Mouse (Mus musculus): ENCODE results near the gene Zbtb2. TPM values are rescaled to one million over a fixed set of nuclear protein-coding genes. Genes with fewer than 3 reads are reported as not detected.

Zbtb2 gene
- polyA plus RNA-seq, 1 experiment from 2014 or later: 11.7 TPM

DNA sequence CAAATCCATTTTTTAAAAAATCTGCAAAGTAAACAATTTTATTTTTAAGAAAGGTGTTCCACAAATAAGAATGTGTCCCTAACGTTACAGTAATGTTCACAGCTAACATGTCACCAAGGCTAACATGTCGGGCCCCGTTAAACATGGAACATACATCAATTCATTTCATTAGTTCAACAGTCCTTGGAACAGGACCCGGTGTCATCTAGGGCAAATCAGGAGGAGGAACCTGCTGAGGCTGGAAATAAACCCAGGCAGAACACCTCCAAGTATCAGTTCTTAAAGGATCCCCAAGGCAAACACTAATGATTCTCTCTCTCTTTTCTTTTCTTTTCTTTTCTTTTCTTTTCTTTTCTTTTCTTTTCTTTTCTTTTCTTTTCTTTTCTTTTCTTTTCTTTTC lies 13.2 kb downstream of the Zbtb2 start:
- H3K4me3 ChIP-seq (replicated peaks; ENCODE audit: low read length): no peak overlapping the region
- no peak for ATAC-seq (ENCODE audit: insufficient read depth, low FRiP score)
- H3K27me3 ChIP-seq (ENCODE audit: control insufficient read depth, insufficient read depth, low read length): no peaks in the 10 kb centered on the region
- no peak overlapping the region for H3K9ac ChIP-seq (ENCODE audit: low read length)
- no peak overlapping the region for H3K27ac ChIP-seq (ENCODE audit: low read length)
- no peaks in the 10 kb centered on the region for H3K9me3 ChIP-seq (replicated peaks; ENCODE audit: control insufficient read depth, low read length)
- WGBS: 78% methylated on average over 4 of the region's 4 CpGs
- H3K4me2 ChIP-seq (ENCODE audit: low read depth, low read length): no peak overlapping the region
- H3K4me1 ChIP-seq (ENCODE audit: control insufficient read depth, insufficient read depth, low read length): peaks cover 15% of the 10 kb centered on the region; the same call in 1 of the 2 replicates
- H3K36me3 ChIP-seq (ENCODE audit: control insufficient read depth, insufficient read depth, low read length): no peaks in the 10 kb centered on the region

- Histone ChIP-seq H3K9ac (ENCODE audit: low read length) (no peak overlapping the region), H3K9me3 (replicated peaks; ENCODE audit: control insufficient read depth, low read length) (no peaks in the 10 kb centered on the region)
Measured at GRCm38 (mm10) chr10:4374239-4374638, 13.7 kb downstream of the Zbtb2 start.

DNA sequence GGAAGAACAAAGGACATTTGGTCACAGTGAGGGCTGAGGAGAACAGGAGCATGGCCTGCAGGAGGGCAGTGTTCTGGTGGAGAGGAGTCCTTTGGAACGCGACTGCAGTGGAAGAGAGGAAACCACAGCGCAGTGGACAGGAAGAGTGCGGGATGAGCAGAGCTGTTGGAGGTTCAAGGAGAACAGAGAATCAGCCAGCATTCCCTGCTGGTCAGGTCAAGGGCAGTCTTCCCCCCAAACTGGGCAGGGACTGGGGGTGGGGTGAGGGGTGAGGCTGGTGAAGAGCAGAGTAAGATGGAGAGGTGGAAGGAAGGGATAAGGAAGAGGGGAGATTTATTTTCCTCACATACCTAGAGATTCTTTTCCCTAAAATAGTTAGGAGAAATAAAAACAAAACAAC lies 14.3 kb downstream of the Zbtb2 start:
- no peak overlapping the region for H3K4me3 ChIP-seq (replicated peaks; ENCODE audit: low read length)
- H3K9ac ChIP-seq (ENCODE audit: low read length): no peak overlapping the region
- 85% methylated on average over 4 of the region's 4 CpGs for WGBS
- ATAC-seq (ENCODE audit: insufficient read depth, low FRiP score): no peak
- H3K9me3 ChIP-seq (replicated peaks; ENCODE audit: control insufficient read depth, low read length): no peaks in the 10 kb centered on the region
- 0 out of 2 replicates have a peak, but pooled peaks cover 7% of the 10 kb centered on the region for H3K36me3 ChIP-seq (ENCODE audit: control insufficient read depth, insufficient read depth, low read length)
- H3K27me3 ChIP-seq (ENCODE audit: control insufficient read depth, insufficient read depth, low read length): no peaks in the 10 kb centered on the region
- H3K4me2 ChIP-seq (ENCODE audit: low read depth, low read length): no peak overlapping the region
- no peak overlapping the region for H3K27ac ChIP-seq (ENCODE audit: low read length)
- H3K4me1 ChIP-seq (ENCODE audit: control insufficient read depth, insufficient read depth, low read length): peaks cover 15% of the 10 kb centered on the region; the same call in 1 of the 2 replicates

More at GRCm38 (mm10) chr10:4374239-4374638, 13.7 kb downstream of the Zbtb2 start:
- ATAC-seq (ENCODE audit: insufficient read depth, low FRiP score): no peak
- Histone ChIP-seq H3K4me2 (ENCODE audit: low read depth, low read length) (no peak overlapping the region), H3K36me3 (ENCODE audit: control insufficient read depth, insufficient read depth, low read length) (0 out of 2 replicates have a peak, but pooled peaks cover under 1% of the 10 kb centered on the region), H3K27ac (ENCODE audit: low read length) (no peak overlapping the region), H3K27me3 (ENCODE audit: control insufficient read depth, insufficient read depth, low read length) (no peaks in the 10 kb centered on the region), H3K4me1 (ENCODE audit: control insufficient read depth, insufficient read depth, low read length) (peaks cover 15% of the 10 kb centered on the region; the same call in 1 of the 2 replicates), H3K4me3 (replicated peaks; ENCODE audit: low read length) (no peak overlapping the region)
- WGBS: 88% methylated on average over 7 of the region's 7 CpGs

DNA sequence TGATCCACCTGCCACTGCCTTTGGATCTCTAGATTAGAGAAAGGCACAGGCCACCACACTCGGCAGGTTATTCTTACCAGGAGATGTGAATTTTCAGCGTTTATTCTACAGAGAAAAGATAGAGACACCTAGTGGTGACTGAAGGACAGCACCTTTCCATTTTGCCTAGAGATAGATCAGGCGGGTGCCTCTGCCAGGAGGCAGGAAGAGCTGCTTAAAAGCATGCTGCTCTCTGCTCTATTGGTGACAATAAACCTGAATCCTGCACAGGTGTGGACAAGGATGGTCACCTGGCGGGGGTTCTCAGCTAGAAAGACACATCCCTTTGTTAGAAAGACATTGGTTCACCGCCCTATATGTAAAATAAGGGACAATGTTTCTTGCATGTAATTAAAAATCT lies 15.9 kb downstream of the Zbtb2 start:
- Histone ChIP-seq H3K4me1 (ENCODE audit: control insufficient read depth, insufficient read depth, low read length) (peaks cover 13% of the 10 kb centered on the region; the same call in 1 of the 2 replicates), H3K27me3 (ENCODE audit: control insufficient read depth, insufficient read depth, low read length) (no peaks in the 10 kb centered on the region), H3K9ac (ENCODE audit: low read length) (no peak overlapping the region), H3K27ac (ENCODE audit: low read length) (no peak overlapping the region), H3K9me3 (replicated peaks; ENCODE audit: control insufficient read depth, low read length) (no peaks in the 10 kb centered on the region), H3K4me3 (replicated peaks; ENCODE audit: low read length) (no peak overlapping the region), H3K36me3 (ENCODE audit: control insufficient read depth, insufficient read depth, low read length) (0 out of 2 replicates have a peak, but pooled peaks cover 12% of the 10 kb centered on the region), H3K4me2 (ENCODE audit: low read depth, low read length) (no peak overlapping the region)
- no peak for ATAC-seq (ENCODE audit: insufficient read depth, low FRiP score)
- 45% methylated on average over 5 of the region's 5 CpGs for WGBS

GRCm38 (mm10) chr10:4370105-4370504 lies 17.8 kb downstream of the Zbtb2 start:
- WGBS: 90% methylated on average over 11 of the region's 11 CpGs
- no peak overlapping the region for H3K9ac ChIP-seq (ENCODE audit: low read length)
- H3K27ac ChIP-seq (ENCODE audit: low read length): no peak overlapping the region
- H3K4me3 ChIP-seq (replicated peaks; ENCODE audit: low read length): no peak overlapping the region
- 0 out of 2 replicates have a peak, but pooled peaks cover 12% of the 10 kb centered on the region for H3K36me3 ChIP-seq (ENCODE audit: control insufficient read depth, insufficient read depth, low read length)
- no peaks in the 10 kb centered on the region for H3K27me3 ChIP-seq (ENCODE audit: control insufficient read depth, insufficient read depth, low read length)
- H3K4me1 ChIP-seq (ENCODE audit: control insufficient read depth, insufficient read depth, low read length): peaks cover under 1% of the 10 kb centered on the region; the same call in 1 of the 2 replicates
- no peaks in the 10 kb centered on the region for H3K9me3 ChIP-seq (replicated peaks; ENCODE audit: control insufficient read depth, low read length)
- H3K4me2 ChIP-seq (ENCODE audit: low read depth, low read length): no peak overlapping the region
- ATAC-seq (ENCODE audit: insufficient read depth, low FRiP score): no peak

DNA sequence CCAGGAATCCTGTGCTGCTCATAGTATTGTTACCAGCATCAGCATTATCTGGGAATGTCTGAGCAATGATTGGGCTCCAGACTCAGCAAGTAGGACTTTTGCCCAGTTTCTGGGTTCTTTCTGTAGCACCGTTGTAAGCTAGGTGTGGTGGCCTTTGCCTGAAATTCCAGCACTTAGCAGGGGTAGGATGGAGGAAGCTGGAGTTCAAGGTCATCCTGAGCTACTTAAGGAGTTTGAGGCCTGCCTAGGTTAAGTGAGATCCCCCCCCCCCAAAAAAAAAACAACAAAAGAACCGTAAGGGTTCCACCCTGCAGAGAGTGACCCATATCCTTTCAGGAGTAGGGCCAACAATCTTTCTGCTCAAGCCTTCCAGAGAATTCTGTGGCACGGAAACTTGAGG lies 23.3 kb downstream of the Zbtb2 start:
- 83% methylated on average over 3 of the region's 3 CpGs for WGBS
- no peak overlapping the region for H3K4me2 ChIP-seq (ENCODE audit: low read depth, low read length)
- H3K27me3 ChIP-seq (ENCODE audit: control insufficient read depth, insufficient read depth, low read length): no peaks in the 10 kb centered on the region
- H3K9ac ChIP-seq (ENCODE audit: low read length): no peak overlapping the region
- H3K27ac ChIP-seq (ENCODE audit: low read length): no peak overlapping the region
- no peak overlapping the region for H3K4me3 ChIP-seq (replicated peaks; ENCODE audit: low read length)
- ATAC-seq (ENCODE audit: insufficient read depth, low FRiP score): no peak
- peaks cover 7% of the 10 kb centered on the region for H3K9me3 ChIP-seq (replicated peaks; ENCODE audit: control insufficient read depth, low read length)
- H3K36me3 ChIP-seq (ENCODE audit: control insufficient read depth, insufficient read depth, low read length): 0 out of 2 replicates have a peak, but pooled peaks cover 12% of the 10 kb centered on the region
- H3K4me1 ChIP-seq (ENCODE audit: control insufficient read depth, insufficient read depth, low read length): no peaks in the 10 kb centered on the region

- H3K4me2 ChIP-seq (ENCODE audit: low read depth, low read length): no peak overlapping the region
- no peak overlapping the region for H3K4me3 ChIP-seq (replicated peaks; ENCODE audit: low read length)
- H3K27me3 ChIP-seq (ENCODE audit: control insufficient read depth, insufficient read depth, low read length): no peaks in the 10 kb centered on the region
- 88% methylated on average over 10 of the region's 10 CpGs for WGBS
- peaks cover 3% of the 10 kb centered on the region for H3K9me3 ChIP-seq (replicated peaks; ENCODE audit: control insufficient read depth, low read length)
- H3K4me1 ChIP-seq (ENCODE audit: control insufficient read depth, insufficient read depth, low read length): no peaks in the 10 kb centered on the region
- no peak overlapping the region for H3K27ac ChIP-seq (ENCODE audit: low read length)
- no peak for ATAC-seq (ENCODE audit: insufficient read depth, low FRiP score)
- no peak overlapping the region for H3K9ac ChIP-seq (ENCODE audit: low read length)
- peaks cover 15% of the 10 kb centered on the region for H3K36me3 ChIP-seq (ENCODE audit: control insufficient read depth, insufficient read depth, low read length)
Measured at GRCm38 (mm10) chr10:4357435-4357834, 30.5 kb downstream of the Zbtb2 start.

DNA sequence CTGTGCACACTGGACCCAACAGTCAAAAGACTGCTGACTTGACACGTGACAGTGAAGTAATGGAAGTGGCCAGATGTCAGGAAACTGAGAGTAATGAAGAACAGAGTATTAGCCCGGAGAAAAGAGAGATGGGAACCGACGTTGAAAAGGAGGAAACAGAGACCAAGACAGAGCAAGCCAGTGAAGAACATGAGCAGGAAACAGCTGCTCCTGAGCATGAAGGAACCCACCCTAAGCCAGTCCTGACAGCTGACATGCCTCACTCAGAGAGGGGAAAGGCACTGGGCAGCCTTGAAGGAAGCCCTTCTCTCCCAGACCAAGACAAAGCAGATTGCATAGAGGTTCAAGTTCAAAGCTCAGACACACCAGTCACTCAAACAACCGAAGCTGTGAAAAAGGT lies 31.3 kb downstream of the Zbtb2 start:
- Histone ChIP-seq H3K9me3 (replicated peaks; ENCODE audit: control insufficient read depth, low read length) (no peaks in the 10 kb centered on the region; the same call in 1 of the 2 replicates), H3K36me3 (ENCODE audit: control insufficient read depth, insufficient read depth, low read length) (peaks cover 15% of the 10 kb centered on the region), H3K27ac (ENCODE audit: low read length) (no peak overlapping the region), H3K4me1 (ENCODE audit: control insufficient read depth, insufficient read depth, low read length) (no peaks in the 10 kb centered on the region), H3K27me3 (ENCODE audit: control insufficient read depth, insufficient read depth, low read length) (no peaks in the 10 kb centered on the region), H3K4me2 (ENCODE audit: low read depth, low read length) (no peak overlapping the region), H3K4me3 (replicated peaks; ENCODE audit: low read length) (no peak overlapping the region), H3K9ac (ENCODE audit: low read length) (no peak overlapping the region)
- no peak for ATAC-seq (ENCODE audit: insufficient read depth, low FRiP score)
- 63% methylated on average over 5 of the region's 5 CpGs for WGBS

DNA sequence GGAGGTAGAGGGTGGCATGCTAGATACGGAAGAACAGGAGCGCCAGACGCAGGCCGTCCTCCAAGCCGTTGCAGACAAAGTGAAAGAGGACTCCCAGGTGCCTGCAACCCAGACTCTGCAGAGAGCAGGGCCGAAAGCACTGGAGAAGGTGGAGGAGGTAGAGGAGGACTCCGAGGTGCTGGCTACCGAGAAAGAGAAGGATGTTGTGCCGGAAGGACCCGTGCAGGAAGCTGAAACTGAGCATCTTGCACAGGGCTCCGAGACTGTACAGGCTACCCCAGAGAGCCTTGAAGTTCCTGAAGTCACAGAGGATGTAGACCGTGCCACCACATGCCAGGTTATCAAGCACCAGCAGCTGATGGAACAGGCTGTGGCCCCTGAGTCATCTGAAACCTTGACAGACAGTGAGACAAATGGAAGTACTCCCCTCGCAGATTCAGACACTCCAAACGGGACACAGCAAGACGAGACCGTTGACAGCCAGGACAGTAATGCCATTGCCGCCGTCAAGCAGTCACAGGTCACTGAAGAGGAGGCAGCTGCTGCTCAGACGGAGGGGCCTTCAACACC lies 31.9 kb downstream of the Zbtb2 start:
- Histone ChIP-seq H3K27ac (ENCODE audit: low read length) (no peak overlapping the region), H3K4me3 (replicated peaks; ENCODE audit: low read length) (no peak overlapping the region), H3K9me3 (replicated peaks; ENCODE audit: control insufficient read depth, low read length) (no peaks in the 10 kb centered on the region), H3K36me3 (ENCODE audit: control insufficient read depth, insufficient read depth, low read length) (peaks cover 15% of the 10 kb centered on the region), H3K27me3 (ENCODE audit: control insufficient read depth, insufficient read depth, low read length) (no peaks in the 10 kb centered on the region), H3K4me2 (ENCODE audit: low read depth, low read length) (no peak overlapping the region), H3K4me1 (ENCODE audit: control insufficient read depth, insufficient read depth, low read length) (no peaks in the 10 kb centered on the region), H3K9ac (ENCODE audit: low read length) (no peak overlapping the region)
- WGBS: 83% methylated on average over 19 of the region's 19 CpGs
- no peak for ATAC-seq (ENCODE audit: insufficient read depth, low FRiP score)
